Mouse (Mus musculus) hindbrain, embryonic 16.5 days (tissue): ENCODE results near the gene Abl1. TPM values are rescaled to one million over a fixed set of nuclear protein-coding genes. Genes with fewer than 3 reads are reported as not detected.

ENCODE experiments used
- ATAC-seq: fragments of 200-750 bp; cut with Nextera tagmentation; 2 replicates; pipeline ENCODE4 v1.8.0; 2017; ENCODE audit warnings: moderate TSS enrichment, moderate library complexity
- H3K27ac ChIP-seq: fragments of 300-500 bp; sonication (generic); 2 replicates; pipeline ENCODE4 v1.5.1; 2014; ENCODE audit warnings: low read depth, mild to moderate bottlenecking, control low read depth, low read length, moderate library complexity
- H3K27me3 ChIP-seq: fragments of 300-500 bp; sonication (generic); replicated peaks from 2 replicates; pipeline ENCODE4 v1.6.1; 2014; ENCODE audit warnings: low read length; ENCODE audit not compliant: control insufficient read depth, insufficient read depth
- H3K36me3 ChIP-seq: fragments of 300-500 bp; sonication (generic); 2 replicates; pipeline ENCODE4 v1.6.1; 2014; ENCODE audit warnings: mild to moderate bottlenecking, low read length, moderate library complexity, mixed read lengths; ENCODE audit not compliant: control insufficient read depth, insufficient read depth
- H3K4me1 ChIP-seq: fragments of 300-500 bp; sonication (generic); 2 replicates; pipeline ENCODE4 v1.6.1; 2014; ENCODE audit warnings: low read depth, low read length; ENCODE audit not compliant: control insufficient read depth, insufficient read depth
- H3K4me2 ChIP-seq: fragments of 300-500 bp; sonication (generic); 2 replicates; pipeline ENCODE4 v1.6.1; 2014; ENCODE audit warnings: mild to moderate bottlenecking, low read length, control low read depth, moderate library complexity
- H3K4me3 ChIP-seq: fragments of 300-500 bp; sonication (generic); 2 replicates; pipeline ENCODE4 v1.5.1; 2014; ENCODE audit warnings: mild to moderate bottlenecking, low read length, control low read depth, moderate library complexity
- H3K9ac ChIP-seq: fragments of 300-500 bp; sonication (generic); 2 replicates; pipeline ENCODE4 v1.6.1; 2014; ENCODE audit warnings: low read depth, mild to moderate bottlenecking, control low read depth, low read length, moderate library complexity
- H3K9me3 ChIP-seq: fragments of 300-500 bp; sonication (generic); 2 replicates; pipeline ENCODE4 v1.6.1; 2014; ENCODE audit warnings: mild to moderate bottlenecking, low read length, moderate library complexity; ENCODE audit not compliant: control insufficient read depth
- WGBS: fragments of 180-500 bp; shearing (Covaris S2); extraction: QIAGEN DNeasy Blood & Tissue Kit; methylation state at CpG from one replicate; pipeline ENCODE4 v1.1.7; 2014; 5-methylcytosine and 5-hydroxymethylcytosine counted together
- polyA plus RNA-seq: library from polyadenylated mRNA; unstranded; fragments of >200 nt; fragmentation: Nextera tagmentation; extraction: Ambion mirVana; gene quantifications from 2 replicates; pipeline ENCODE4 v1.2.1, GENCODE M21; 2015

Gene Abl1
- polyA plus RNA-seq, 1 experiment from 2014 or later = 13.2 TPM

DNA sequence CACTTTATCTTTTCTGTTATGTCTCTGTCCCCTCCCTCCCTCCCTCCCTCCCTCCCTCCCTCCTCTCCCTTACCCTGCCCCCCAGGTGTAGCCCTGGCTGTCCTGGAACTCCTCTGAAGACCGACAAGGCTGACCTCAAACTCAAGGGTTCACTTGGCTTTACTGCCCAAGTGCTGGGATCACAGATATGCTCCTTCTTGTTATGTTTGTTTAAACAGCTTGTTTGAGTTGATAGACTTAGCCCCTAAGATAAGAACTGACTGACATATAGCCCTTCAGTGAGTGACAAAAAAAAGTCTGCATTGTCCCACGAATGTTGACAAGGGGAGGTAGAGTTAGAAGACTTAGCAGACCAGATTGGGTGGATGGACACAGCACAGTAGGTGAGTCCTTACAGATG, 18.4 kb downstream of the Abl1 start:
- H3K27me3 ChIP-seq = no peaks in the 10 kb centered on the region
- no peak overlapping the region for H3K4me3 ChIP-seq
- WGBS = 90% methylated on average over 2 of the region's 2 CpGs
- ATAC-seq = no peak
- no peak overlapping the region for H3K9ac ChIP-seq
- H3K27ac ChIP-seq = no peak overlapping the region
- H3K4me2 ChIP-seq = no peak overlapping the region
- H3K9me3 ChIP-seq = no peaks in the 10 kb centered on the region
- no peaks in the 10 kb centered on the region for H3K36me3 ChIP-seq
- H3K4me1 ChIP-seq = peaks cover 3% of the 10 kb centered on the region; the same call in 1 of the 2 replicates

DNA sequence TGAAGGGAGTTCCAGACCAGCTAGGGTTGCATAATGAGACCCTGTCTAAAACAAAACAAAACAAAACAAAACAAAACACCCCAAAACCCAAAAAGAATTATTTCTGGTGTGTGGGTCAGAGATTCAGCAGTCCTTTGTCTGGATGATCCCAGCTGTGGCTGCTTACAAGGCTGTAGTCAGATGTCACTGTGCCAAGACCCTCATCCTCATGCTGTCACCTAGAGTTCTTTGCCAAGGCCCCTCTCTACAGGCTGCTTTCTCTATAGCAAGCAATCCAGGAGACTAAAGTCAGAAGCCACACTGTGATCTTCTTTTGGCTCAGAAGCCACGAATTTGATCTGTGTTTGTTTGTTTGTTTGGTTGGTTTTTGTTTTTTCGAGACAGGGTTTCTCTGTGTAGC, 24.5 kb downstream of the Abl1 start:
- no peaks in the 10 kb centered on the region for H3K36me3 ChIP-seq
- no peak overlapping the region for H3K4me3 ChIP-seq
- H3K27me3 ChIP-seq = no peaks in the 10 kb centered on the region
- H3K9ac ChIP-seq = no peak overlapping the region
- H3K9me3 ChIP-seq = no peaks in the 10 kb centered on the region
- no peak for ATAC-seq
- H3K27ac ChIP-seq = no peak overlapping the region
- H3K4me2 ChIP-seq = no peak overlapping the region
- 84% methylated on average over 2 of the region's 2 CpGs for WGBS
- no peaks in the 10 kb centered on the region for H3K4me1 ChIP-seq

DNA sequence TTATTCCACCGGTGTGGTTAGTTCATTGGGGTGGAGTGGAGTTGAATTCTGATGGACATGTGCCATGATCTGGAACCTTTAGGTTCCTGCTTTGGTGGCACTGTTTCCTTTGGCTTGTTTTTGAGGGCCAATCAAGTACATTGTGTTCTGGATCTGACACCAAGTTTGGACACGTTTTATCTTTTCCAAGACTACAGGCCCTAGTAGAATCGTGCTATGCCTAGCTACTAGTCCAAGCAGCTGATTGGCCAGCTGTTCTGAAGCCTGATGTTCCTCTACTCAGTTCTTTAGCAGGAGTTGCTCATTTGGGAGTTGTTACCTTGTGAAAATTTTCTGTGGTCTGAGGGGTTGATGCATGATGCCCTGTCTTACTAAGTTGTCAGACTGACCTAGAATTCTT, 25.6 kb downstream of the Abl1 start:
- WGBS = 90% methylated on average over 3 of the region's 3 CpGs
- Histone ChIP-seq H3K4me2 (no peak overlapping the region), H3K4me3 (no peak overlapping the region), H3K36me3 (no peaks in the 10 kb centered on the region), H3K27ac (no peak overlapping the region), H3K9me3 (no peaks in the 10 kb centered on the region), H3K9ac (no peak overlapping the region), H3K4me1 (no peaks in the 10 kb centered on the region), H3K27me3 (no peaks in the 10 kb centered on the region)
- ATAC-seq = no peak

DNA sequence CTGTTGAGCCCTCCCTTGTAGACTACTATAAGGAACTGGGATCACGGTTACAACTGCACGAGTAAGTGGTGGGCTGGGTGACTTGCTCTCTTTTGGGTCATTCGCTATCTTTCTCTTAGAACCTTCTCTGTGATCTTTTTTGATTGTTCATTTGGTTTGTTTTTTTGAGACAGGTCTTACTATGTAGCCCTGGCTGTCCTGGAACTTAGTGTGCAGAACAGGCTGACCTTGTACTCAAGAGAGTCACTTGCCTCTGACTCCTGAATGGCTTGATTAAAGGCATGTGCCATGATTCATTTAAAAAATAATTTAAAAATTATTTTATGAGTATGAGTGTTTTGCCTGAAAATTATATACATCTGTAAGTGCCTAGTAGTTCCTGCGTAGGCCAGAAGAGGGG, 26.6 kb downstream of the Abl1 start:
- no peak for ATAC-seq
- WGBS = 98% methylated on average over 4 of the region's 4 CpGs
- H3K36me3 ChIP-seq = no peaks in the 10 kb centered on the region
- H3K9me3 ChIP-seq = no peaks in the 10 kb centered on the region
- H3K27me3 ChIP-seq = no peaks in the 10 kb centered on the region
- H3K9ac ChIP-seq = no peak overlapping the region
- no peak overlapping the region for H3K4me3 ChIP-seq
- no peak overlapping the region for H3K4me2 ChIP-seq
- no peak overlapping the region for H3K27ac ChIP-seq
- no peaks in the 10 kb centered on the region for H3K4me1 ChIP-seq

DNA sequence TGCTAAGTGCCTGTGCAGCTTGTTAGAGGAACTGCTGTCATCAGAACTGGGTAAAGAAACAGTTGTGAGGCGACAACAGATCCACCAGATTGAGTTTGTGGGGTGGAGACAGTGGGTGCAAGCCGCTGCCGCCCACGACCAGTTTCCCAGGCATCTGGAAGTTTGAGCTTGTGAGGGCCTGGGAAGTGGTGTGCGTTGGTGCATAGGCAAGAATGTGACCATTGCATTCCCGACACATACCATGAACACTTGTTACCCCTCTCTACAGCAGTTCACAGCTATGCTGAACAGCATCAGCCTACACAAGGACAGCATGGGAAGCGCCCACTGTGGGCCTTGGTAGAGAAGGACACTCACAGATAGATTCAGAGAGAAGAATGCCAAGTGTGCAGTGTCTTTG, 27.8 kb downstream of the Abl1 start:
- no peaks in the 10 kb centered on the region for H3K27me3 ChIP-seq
- H3K4me1 ChIP-seq = no peaks in the 10 kb centered on the region
- H3K4me3 ChIP-seq = no peak overlapping the region
- no peak overlapping the region for H3K9ac ChIP-seq
- 86% methylated on average over 7 of the region's 7 CpGs for WGBS
- H3K27ac ChIP-seq = no peak overlapping the region
- H3K9me3 ChIP-seq = no peaks in the 10 kb centered on the region
- no peaks in the 10 kb centered on the region for H3K36me3 ChIP-seq
- ATAC-seq = no peak
- H3K4me2 ChIP-seq = no peak overlapping the region

DNA sequence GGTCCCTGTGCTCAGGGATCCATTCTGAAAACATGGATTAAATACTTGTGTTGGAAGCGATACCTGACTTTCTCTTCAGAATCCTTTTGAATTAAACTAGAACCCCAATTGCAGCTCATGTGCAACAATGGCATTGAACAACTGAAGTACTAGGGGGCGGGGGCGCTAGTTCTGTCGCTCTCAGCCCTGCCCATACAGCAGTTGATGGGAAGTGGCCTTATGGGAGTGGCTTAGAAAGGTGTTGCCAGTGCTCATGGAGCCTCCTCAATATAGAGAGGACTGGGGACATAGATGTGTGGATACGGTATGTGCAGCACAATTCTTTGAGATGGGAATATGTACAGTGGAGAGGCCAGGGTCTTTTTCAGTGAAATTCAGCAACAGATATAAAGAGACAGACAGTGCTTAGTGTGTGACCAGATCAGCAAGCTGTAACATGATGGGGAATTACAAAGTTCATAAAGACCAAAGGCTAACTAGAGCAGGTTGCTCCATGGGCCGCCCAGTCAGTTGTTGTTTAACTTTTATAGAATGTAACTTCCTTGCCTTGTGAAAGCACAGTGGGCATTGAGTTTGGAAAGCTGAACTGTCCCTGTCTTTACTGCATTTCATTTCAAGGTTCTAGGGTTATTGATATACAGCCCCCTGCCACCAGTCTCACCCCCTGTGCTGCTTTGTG, 31.2 kb downstream of the Abl1 start:
- Histone ChIP-seq H3K9ac (no peak overlapping the region), H3K27me3 (no peaks in the 10 kb centered on the region), H3K4me3 (no peak overlapping the region), H3K4me1 (no peaks in the 10 kb centered on the region), H3K36me3 (no peaks in the 10 kb centered on the region), H3K9me3 (no peaks in the 10 kb centered on the region), H3K27ac (no peak overlapping the region), H3K4me2 (no peak overlapping the region)
- 87% methylated on average over 6 of the region's 6 CpGs for WGBS
- ATAC-seq = no peak

DNA sequence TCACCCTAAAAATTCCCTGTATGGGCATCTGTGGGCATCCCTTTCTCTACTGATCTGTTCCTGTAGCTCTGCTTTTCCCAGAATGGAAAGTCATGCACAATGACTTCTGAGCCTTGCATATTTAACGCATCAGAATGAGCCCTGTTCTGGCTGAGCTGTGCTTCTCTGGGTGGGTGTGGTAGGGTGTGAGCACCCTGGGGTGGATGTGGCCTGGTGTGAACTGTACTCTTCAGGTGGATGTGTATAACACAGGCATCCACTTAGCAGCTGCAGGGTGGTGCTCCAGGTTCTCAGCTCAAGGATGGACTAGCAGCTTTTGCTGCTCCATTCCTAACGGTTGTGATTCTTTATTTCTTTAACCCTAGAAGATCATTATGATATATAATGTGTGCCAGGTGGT, 31.8 kb downstream of the Abl1 start:
- H3K4me1 ChIP-seq = no peaks in the 10 kb centered on the region
- ATAC-seq = no peak
- H3K9ac ChIP-seq = no peak overlapping the region
- no peak overlapping the region for H3K4me2 ChIP-seq
- H3K36me3 ChIP-seq = no peaks in the 10 kb centered on the region
- H3K27me3 ChIP-seq = no peaks in the 10 kb centered on the region
- no peak overlapping the region for H3K27ac ChIP-seq
- no peaks in the 10 kb centered on the region for H3K9me3 ChIP-seq
- H3K4me3 ChIP-seq = no peak overlapping the region
- WGBS = 93% methylated on average over 2 of the region's 2 CpGs

DNA sequence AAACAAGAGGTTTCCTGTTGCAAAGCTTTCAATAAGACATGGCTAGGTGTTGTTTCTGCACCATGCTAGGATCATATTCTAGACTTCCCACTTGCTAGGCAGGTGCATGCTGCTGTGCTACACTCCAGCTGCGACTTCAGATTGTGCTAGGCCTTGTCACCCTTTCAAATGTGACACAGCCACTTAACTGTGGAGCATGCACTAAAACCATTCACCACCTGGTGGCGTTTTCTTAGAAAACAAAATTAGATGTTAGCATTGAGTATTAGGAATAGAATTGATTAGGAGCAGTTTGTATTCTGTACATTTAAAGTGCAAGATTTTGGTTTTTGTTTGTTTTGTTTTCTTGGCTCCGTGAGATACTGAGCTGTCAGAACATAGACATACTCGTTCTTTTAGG, 32.6 kb downstream of the Abl1 start:
- H3K4me3 ChIP-seq = no peak overlapping the region
- no peaks in the 10 kb centered on the region for H3K27me3 ChIP-seq
- no peaks in the 10 kb centered on the region for H3K4me1 ChIP-seq
- no peak for ATAC-seq
- 68% methylated on average over 4 of the region's 4 CpGs for WGBS
- H3K36me3 ChIP-seq = no peaks in the 10 kb centered on the region
- no peak overlapping the region for H3K4me2 ChIP-seq
- H3K9me3 ChIP-seq = no peaks in the 10 kb centered on the region
- no peak overlapping the region for H3K27ac ChIP-seq
- H3K9ac ChIP-seq = no peak overlapping the region

DNA sequence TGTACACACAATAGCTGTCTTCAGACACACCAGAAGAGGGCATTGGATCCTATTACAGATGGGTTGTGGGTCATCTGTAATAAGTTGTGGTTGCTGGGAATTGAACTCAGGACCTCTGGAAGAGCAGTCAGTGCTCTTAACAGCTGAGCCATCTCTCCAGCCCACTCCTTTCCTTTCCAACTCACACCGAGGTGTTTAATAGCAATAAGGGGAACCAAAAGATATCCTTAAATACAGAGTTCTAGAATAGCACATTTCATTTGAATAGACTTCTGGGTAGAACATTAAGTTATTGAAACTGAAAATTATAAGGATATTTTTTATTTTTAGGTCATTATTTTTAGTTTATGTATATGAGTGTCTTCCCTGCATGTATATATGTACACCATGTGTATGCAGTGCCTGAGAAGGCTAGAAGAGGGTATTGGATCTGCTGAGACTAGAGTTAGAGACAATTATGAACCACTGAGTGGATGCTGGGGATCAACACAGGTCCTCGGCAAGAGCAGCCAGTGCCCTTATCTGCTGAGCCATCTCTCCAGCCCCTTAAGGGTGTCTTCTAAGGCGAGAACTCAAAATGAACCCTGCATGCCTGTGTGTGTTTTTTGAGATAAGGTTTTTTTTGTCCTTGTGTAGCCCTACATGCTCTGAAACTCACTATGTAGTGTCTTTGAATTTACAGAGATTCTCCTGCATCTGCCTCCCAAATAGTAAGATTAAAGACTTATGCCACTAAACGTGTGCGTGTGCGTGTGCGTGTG, 36.7 kb downstream of the Abl1 start:
- H3K27ac ChIP-seq = no peak overlapping the region

More for the DNA sequence above, 36.7 kb downstream of the Abl1 start:
- Histone ChIP-seq H3K4me1 (peaks cover 3% of the 10 kb centered on the region; the same call in 1 of the 2 replicates), H3K36me3 (no peaks in the 10 kb centered on the region), H3K4me2 (no peak overlapping the region), H3K4me3 (no peak overlapping the region), H3K9me3 (no peaks in the 10 kb centered on the region), H3K27me3 (no peaks in the 10 kb centered on the region), H3K9ac (no peak overlapping the region)
- WGBS = 98% methylated on average over 7 of the region's 7 CpGs
- ATAC-seq = no peak
